Mouse (Mus musculus) forebrain, embryonic 14.5 days (tissue): ENCODE results near the gene Fam189b. TPM values are rescaled to one million over a fixed set of nuclear protein-coding genes. Genes with fewer than 3 reads are reported as not detected.
A peak's percentile ranks its signal among the peaks of the same experiment; 100 is the strongest.

Experiments used
- ATAC-seq: fragments of 200-750 bp; cut with Nextera tagmentation; 2 replicates; pipeline ENCODE4 v1.8.0; 2017; ENCODE audit warnings: mild to moderate bottlenecking, moderate library complexity
- DNase-seq: peaks from one replicate; pipeline ENCODE4 v3.0.0-alpha.2; 2015; ENCODE audit warnings: low spot score
- H3K27ac ChIP-seq: fragments of 300-500 bp; sonication (generic); 2 replicates; pipeline ENCODE4 v1.5.1; 2014; ENCODE audit warnings: low read depth, mild to moderate bottlenecking, control low read depth, low read length, moderate library complexity
- H3K27me3 ChIP-seq: fragments of 300-500 bp; sonication (generic); replicated peaks from 2 replicates; pipeline ENCODE4 v1.6.1; 2014; ENCODE audit warnings: low read length, control low read depth, mixed read lengths; ENCODE audit not compliant: control insufficient read depth, insufficient read depth
- H3K36me3 ChIP-seq: fragments of 300-500 bp; sonication (generic); 2 replicates; pipeline ENCODE4 v1.6.1; 2014; ENCODE audit warnings: low read length, control low read depth; ENCODE audit not compliant: control insufficient read depth, insufficient read depth
- H3K4me1 ChIP-seq: fragments of 300-500 bp; sonication (generic); 2 replicates; pipeline ENCODE4 v1.6.1; 2014; ENCODE audit warnings: antibody characterized with exemption, low read length, control low read depth; ENCODE audit not compliant: control insufficient read depth, insufficient read depth
- H3K4me2 ChIP-seq: fragments of 300-500 bp; sonication (generic); 2 replicates; pipeline ENCODE4 v1.6.1; 2014; ENCODE audit warnings: mild to moderate bottlenecking, control low read depth, low read length
- H3K4me3 ChIP-seq: fragments of 300-500 bp; sonication (generic); 2 replicates; pipeline ENCODE4 v1.5.1; 2014; ENCODE audit warnings: low read depth, low read length, control low read depth
- H3K9ac ChIP-seq: fragments of 300-500 bp; sonication (generic); 2 replicates; pipeline ENCODE4 v1.6.1; 2014; ENCODE audit warnings: mild to moderate bottlenecking, low read length, control low read depth, moderate library complexity
- H3K9me3 ChIP-seq: fragments of 300-500 bp; sonication (generic); replicated peaks from 2 replicates; pipeline ENCODE4 v1.6.1; 2016; ENCODE audit warnings: low read length, control low read depth, mixed read lengths; ENCODE audit not compliant: control insufficient read depth
- WGBS: fragments of 180-500 bp; shearing (Covaris S2); extraction: QIAGEN DNeasy Blood & Tissue Kit; methylation state at CpG from one replicate; pipeline ENCODE4 v1.1.7; 2014; 5-methylcytosine and 5-hydroxymethylcytosine counted together
- polyA plus RNA-seq: library from polyadenylated mRNA; unstranded; fragments of >200 nt; fragmentation: Nextera tagmentation; extraction: Ambion mirVana; gene quantifications from 2 replicates; pipeline ENCODE4 v1.2.1, GENCODE M21; 2014

Gene Fam189b
- polyA plus RNA-seq, 1 experiment from 2014 or later: 14.7 TPM

- Histone ChIP-seq H3K4me1 (peaks cover 6% of the 10 kb centered on the region), H3K9me3 (no peaks in the 10 kb centered on the region), H3K27me3 (no peaks in the 10 kb centered on the region), H3K27ac (no peak overlapping the region), H3K4me3 (no peak overlapping the region), H3K36me3 (peaks cover 8% of the 10 kb centered on the region; the same call in 1 of the 2 replicates), H3K4me2 (no peak overlapping the region), H3K9ac (no peak overlapping the region)
- no peak for ATAC-seq
- DNase-seq: no peak
- WGBS: 62% methylated on average over 12 of the region's 12 CpGs
Measured at GRCm38 (mm10) chr3:89188478-89188875, 5.5 kb downstream of the Fam189b start.

DNA sequence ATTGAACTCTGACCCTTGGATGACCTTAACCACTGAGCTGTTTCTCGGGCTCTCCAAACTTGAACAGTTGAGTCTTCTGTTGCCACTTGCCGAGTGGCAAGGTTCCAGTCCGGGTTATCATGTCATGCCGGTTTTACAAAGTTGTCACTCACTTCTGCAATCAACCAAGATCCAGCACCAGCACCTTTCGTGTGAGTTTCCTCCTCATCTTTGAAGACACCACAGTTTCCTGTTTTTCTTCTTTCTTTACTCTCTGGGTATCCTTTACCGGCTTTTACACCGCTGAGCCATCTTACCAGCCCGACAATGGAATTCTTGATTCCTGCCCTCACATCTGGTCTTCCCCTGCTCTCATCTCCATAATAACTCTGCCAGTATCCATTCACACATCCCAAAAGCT lies 7.5 kb downstream of the Fam189b start:
- no peaks in the 10 kb centered on the region for H3K9me3 ChIP-seq
- H3K27ac ChIP-seq: no peak overlapping the region
- H3K27me3 ChIP-seq: no peaks in the 10 kb centered on the region
- 94% methylated on average over 8 of the region's 8 CpGs for WGBS
- no peak overlapping the region for H3K9ac ChIP-seq
- H3K4me2 ChIP-seq: no peak overlapping the region
- ATAC-seq (no peak), DNase-seq (no peak)
- no peak overlapping the region for H3K4me3 ChIP-seq
- no peaks in the 10 kb centered on the region for H3K4me1 ChIP-seq
- peaks cover 8% of the 10 kb centered on the region; the same call in 1 of the 2 replicates for H3K36me3 ChIP-seq

DNA sequence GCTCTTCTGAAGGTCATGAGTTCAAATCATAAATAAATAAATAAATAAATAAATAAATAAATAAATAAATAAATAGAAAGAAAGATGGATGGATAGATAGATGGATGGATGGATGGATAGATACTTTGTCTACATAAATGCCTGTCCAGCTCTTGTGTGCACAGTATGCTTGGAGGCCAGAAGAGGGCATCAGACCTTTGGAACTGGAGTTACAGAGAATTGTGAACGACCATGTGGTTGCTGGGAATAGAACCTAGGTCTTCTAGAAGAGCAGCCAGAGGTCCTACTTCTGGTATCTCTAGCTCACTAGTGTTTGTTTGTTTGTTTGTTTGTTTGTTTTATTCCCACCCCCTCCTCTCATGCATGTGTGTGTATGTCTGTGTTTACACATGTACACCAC lies 10.4 kb downstream of the Fam189b start:
- Histone ChIP-seq H3K9me3 (no peaks in the 10 kb centered on the region), H3K27me3 (no peaks in the 10 kb centered on the region), H3K27ac (no peak overlapping the region), H3K4me2 (no peak overlapping the region), H3K9ac (no peak overlapping the region), H3K4me1 (peaks cover 5% of the 10 kb centered on the region), H3K4me3 (no peak overlapping the region), H3K36me3 (peaks cover 5% of the 10 kb centered on the region; the same call in 1 of the 2 replicates)
- ATAC-seq (no peak), DNase-seq (no peak)
- WGBS: 68% methylated on average over 1 of the region's 1 CpGs

DNA sequence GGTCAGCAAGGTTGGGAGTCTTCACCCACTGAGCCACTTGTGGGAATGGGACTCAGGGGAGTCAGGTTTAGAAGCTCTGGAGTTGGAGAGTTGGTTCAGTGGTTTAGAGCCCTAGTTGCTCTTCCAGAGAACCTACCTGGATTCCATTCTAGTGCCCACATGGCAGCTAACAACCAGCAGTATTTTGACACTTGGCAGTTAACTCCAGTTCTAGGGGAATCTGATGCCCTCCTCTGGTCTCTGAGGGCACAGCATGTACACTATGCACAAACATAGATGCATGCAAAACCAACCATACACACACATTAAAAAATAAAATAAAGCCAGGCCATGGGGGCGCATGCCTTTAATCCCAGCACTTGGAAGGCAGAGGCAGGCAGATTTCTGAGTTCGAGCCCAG lies 10.9 kb downstream of the Fam189b start:
- Histone ChIP-seq H3K9ac (no peak overlapping the region), H3K36me3 (no peaks in the 10 kb centered on the region), H3K4me1 (peaks cover 5% of the 10 kb centered on the region), H3K27ac (no peak overlapping the region), H3K27me3 (no peaks in the 10 kb centered on the region), H3K4me3 (no peak overlapping the region), H3K4me2 (no peak overlapping the region), H3K9me3 (no peaks in the 10 kb centered on the region)
- no peak for ATAC-seq
- DNase-seq: no peak
- WGBS: 90% methylated on average over 2 of the region's 2 CpGs

DNA sequence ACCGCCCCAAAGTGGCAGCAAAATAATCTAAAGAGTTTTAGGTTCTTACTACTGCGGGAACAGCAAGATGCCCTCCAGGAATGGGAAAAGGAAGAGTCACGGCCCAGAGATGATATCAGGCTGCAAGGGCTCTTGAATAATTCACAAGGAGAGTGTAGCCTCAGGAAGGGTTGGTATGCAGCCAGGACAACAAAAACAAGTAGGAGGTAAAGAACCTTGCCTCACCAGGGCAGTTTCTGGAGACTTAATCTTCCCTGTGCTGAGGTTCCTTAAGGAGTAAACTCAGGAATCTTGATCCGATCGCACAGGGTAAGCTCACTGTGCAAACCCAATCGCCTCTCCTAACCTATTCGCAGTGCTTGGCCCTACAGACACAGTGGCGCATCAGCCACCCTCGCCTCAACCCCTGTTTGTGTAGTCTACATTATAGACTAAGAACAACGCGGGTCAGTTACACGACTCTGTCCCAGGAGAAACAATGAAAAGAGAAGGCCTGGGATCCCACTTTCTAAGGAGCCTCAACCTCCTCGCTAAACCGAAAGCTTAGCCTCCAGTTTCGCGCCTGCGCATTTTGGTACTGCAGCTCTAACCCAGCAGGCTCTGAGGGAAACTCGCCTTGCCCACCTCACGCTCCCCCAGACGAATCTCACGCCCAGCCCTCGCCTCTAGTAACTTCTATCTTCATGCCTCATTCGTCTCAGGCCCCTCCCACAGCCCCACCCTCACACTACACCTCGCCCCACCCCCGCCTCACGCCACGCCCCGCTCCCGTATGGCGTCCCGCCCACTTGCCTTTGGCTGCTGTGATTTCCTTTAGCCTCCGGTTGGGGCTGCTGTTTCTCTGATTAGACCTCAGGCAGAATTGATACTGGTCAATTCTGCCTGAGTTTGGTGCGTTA lies 13.3 kb downstream of the Fam189b start:
- Histone ChIP-seq H3K27me3 (no peaks in the 10 kb centered on the region), H3K4me1 (peaks cover 5% of the 10 kb centered on the region), H3K4me2 (peak overlapping the region; percentile 67), H3K36me3 (no peaks in the 10 kb centered on the region), H3K9ac (peak overlapping the region; percentile 66), H3K9me3 (no peaks in the 10 kb centered on the region), H3K4me3 (peak overlapping the region; percentile 34), H3K27ac (peak overlapping the region; percentile 60)
- DNase-seq (peak; percentile 95), ATAC-seq (peak; percentile 97)
- 6% methylated on average over 33 of the region's 33 CpGs for WGBS

DNA sequence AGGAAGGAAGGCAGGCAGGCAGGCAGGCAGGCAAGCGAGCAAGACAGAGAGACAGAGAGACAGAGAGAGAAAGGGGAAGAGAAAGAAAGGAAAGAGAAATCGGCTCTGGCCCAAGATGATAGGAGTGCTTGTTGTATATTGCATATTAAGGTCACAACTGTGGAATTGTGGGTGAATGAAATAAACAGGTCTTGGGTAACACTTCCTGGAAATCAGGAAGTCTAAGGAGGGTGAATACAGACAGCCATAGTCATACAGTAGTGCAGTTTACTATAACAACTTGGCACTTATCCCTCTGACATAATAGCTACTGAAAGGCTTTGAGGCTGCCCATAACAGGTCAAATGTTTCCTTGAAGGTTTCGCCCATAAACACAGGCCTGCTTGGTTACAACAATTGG lies 16.9 kb downstream of the Fam189b start:
- 84% methylated on average over 3 of the region's 3 CpGs for WGBS
- no peak overlapping the region for H3K4me3 ChIP-seq
- H3K4me2 ChIP-seq: no peak overlapping the region
- no peak overlapping the region for H3K27ac ChIP-seq
- no peaks in the 10 kb centered on the region for H3K9me3 ChIP-seq
- H3K4me1 ChIP-seq: peaks cover 9% of the 10 kb centered on the region
- H3K9ac ChIP-seq: no peak overlapping the region
- no peak for DNase-seq
- peaks cover 2% of the 10 kb centered on the region for H3K36me3 ChIP-seq
- H3K27me3 ChIP-seq: no peaks in the 10 kb centered on the region
- ATAC-seq: no peak

DNA sequence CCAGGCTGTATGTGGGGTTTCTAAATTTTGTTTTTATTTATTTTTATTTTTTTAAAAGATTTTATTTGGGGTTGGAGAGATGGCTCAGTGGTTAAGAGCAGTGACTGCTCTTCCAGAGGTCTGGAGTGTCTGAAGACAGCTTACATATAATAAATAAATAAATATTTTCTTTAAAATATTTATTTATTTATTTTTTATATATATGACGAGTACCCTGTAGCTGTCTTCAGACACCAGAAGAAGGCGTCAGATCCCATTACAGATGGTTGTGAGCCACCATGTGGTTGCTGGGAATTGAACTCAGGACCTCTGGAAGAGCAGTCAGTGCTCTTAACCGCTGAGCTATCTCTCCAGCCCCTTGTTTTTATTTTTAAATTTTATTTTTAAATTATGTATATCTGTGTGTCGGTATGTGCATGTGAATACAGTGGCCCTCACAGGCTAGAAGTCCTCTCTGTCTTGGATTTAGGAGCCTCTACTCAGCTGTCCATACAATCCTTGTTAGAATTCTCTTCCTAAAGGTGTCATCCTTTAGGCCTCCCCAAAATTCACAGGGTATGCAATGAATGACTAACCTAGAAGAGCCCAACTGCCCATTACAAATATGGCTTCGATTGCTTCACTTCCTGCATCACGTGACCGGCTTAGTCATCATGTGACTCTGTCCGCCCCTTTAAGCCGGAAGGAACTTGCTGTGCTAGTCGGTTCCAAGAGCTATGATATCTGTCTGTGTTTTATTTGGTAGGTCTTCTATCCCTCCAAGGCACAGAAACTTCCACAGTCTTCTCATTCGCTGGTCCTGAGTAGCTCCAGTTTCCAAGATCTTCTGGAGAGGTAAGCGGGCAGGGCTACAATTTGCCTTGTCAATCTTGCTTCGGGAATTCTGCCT lies 19.6 kb downstream of the Fam189b start, which contains the start of gene Gba:
Gene Gba, plus strand, starts transcription at position 676 of the 889 bp plus-strand sequence.
- no peak within 1 kb of the TSS for H3K27ac ChIP-seq
- H3K4me3 ChIP-seq: peak within 1 kb of the TSS; percentile 43
- H3K27me3 ChIP-seq: no peaks in the 10 kb centered on the region
- ATAC-seq: peak; percentile 92
- H3K9ac ChIP-seq: peak within 1 kb of the TSS; percentile 53
- peaks cover 4% of the 10 kb centered on the region for H3K4me1 ChIP-seq
- no peaks in the 10 kb centered on the region for H3K9me3 ChIP-seq
- DNase-seq: peak; percentile 96
- WGBS: 28% methylated on average over 13 of the region's 13 CpGs
- peak within 1 kb of the TSS; percentile 61 for H3K4me2 ChIP-seq
- H3K36me3 ChIP-seq: peaks cover 28% of the 10 kb centered on the region

- ATAC-seq (peak; percentile 26; the same call in 1 of the 2 replicates), DNase-seq (no peak)
- no peaks in the 10 kb centered on the region for H3K9me3 ChIP-seq
- H3K4me1 ChIP-seq: peaks cover 4% of the 10 kb centered on the region
- no peak overlapping the region for H3K27ac ChIP-seq
- H3K4me3 ChIP-seq: peak overlapping the region; percentile 43
- peak overlapping the region; percentile 61 for H3K4me2 ChIP-seq
- H3K27me3 ChIP-seq: no peaks in the 10 kb centered on the region
- WGBS: 37% methylated on average over 5 of the region's 5 CpGs
- peaks cover 34% of the 10 kb centered on the region for H3K36me3 ChIP-seq
- peak overlapping the region; percentile 53 for H3K9ac ChIP-seq
Measured at GRCm38 (mm10) chr3:89203142-89203514, 20.2 kb downstream of the Fam189b start.
